Mouse (Mus musculus): ENCODE results near the gene Gm10334. TPM values are rescaled to one million over a fixed set of nuclear protein-coding genes. Genes with fewer than 3 reads are reported as not detected.

Gene Gm10334
- 29.5 TPM in 1 of 2 replicates, not detected in the other for polyA plus RNA-seq (2012; rRNA removed; ENCODE audit: low replicate concordance)

DNA sequence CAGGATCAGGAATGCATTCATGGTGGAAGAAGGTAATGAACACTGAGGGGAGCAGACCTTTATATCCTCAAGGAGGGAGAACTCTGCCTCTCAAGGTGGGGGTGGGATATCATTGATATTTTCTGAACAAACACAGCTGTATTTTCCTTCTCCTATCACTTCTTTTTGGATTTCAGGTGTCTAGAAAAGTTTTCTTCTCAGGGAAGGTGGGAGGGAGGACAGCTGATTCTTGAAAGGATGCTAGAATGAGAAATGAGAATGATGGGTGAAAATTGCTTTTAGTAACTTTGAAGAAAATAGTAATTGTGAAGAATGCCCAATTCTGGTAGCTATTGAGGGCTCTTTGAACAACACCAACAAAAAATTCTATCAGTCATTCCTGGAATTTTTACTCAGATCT lies at the start of gene Gm10334:
Gm10334 (minus strand) TSS at position 101 of the 400 bp plus-strand sequence.

GRCm38 (mm10) chr6:41458632-41459031 lies 12.7 kb upstream of the Gm10334 start, which contains the start of gene Prss1:
TSS of gene Prss1 (plus strand) at chr6:41458932.

Other genes starting within 250 kb of the Gm10334 start
- 8.9 and 6,055 TPM in 2 replicates for gene Try4, start 143.9 kb downstream of the Gm10334 start, polyA plus RNA-seq (2012; rRNA removed; ENCODE audit: low replicate concordance)
- gene Try5, start 129.3 kb downstream of the Gm10334 start, polyA plus RNA-seq (2012; rRNA removed; ENCODE audit: low replicate concordance): 4.8 and 3,560 TPM in 2 replicates
- 0.13 and 63.8 TPM in 2 replicates for gene Try10, start 92.0 kb downstream of the Gm10334 start, polyA plus RNA-seq (2012; rRNA removed; ENCODE audit: low replicate concordance)
- gene Prss3, start 68.5 kb downstream of the Gm10334 start, polyA plus RNA-seq (2012; rRNA removed; ENCODE audit: low replicate concordance): 0.83 and 678 TPM in 2 replicates
- 0.14 and 207 TPM in 2 replicates for gene Gm5771, start 53.8 kb downstream of the Gm10334 start, polyA plus RNA-seq (2012; rRNA removed; ENCODE audit: low replicate concordance)
- 18.2 TPM in 1 of 2 replicates, not detected in the other for gene Prss1, start 12.8 kb upstream of the Gm10334 start, polyA plus RNA-seq (2012; rRNA removed; ENCODE audit: low replicate concordance)
- 13.3 and 6,184 TPM in 2 replicates for gene Prss2, start 75.6 kb upstream of the Gm10334 start, polyA plus RNA-seq (2012; rRNA removed; ENCODE audit: low replicate concordance)
- 1.2 and 2.4 TPM in 2 replicates for gene Ephb6, start 159.3 kb upstream of the Gm10334 start, polyA plus RNA-seq (2012; rRNA removed; ENCODE audit: low replicate concordance)
- gene Trpv6, start 190.3 kb upstream of the Gm10334 start, polyA plus RNA-seq (2012; rRNA removed; ENCODE audit: low replicate concordance): 15.3 TPM in 1 of 2 replicates, not detected in the other
- not detected in 2 replicates for gene Trpv5, start 234.6 kb upstream of the Gm10334 start, polyA plus RNA-seq (2012; rRNA removed; ENCODE audit: low replicate concordance)
- gene Llcfc1, start 238.3 kb upstream of the Gm10334 start, polyA plus RNA-seq (2012; rRNA removed; ENCODE audit: low replicate concordance): 0.19 TPM in 1 of 2 replicates, not detected in the other